Mouse (Mus musculus): Measurements from ENCODE around the gene Utrn. TPM values are rescaled to one million over a fixed set of nuclear protein-coding genes. Genes with fewer than 3 reads are reported as not detected.

Utrn gene
- polyA plus RNA-seq, 1 experiment from 2014 or later = 37.4 TPM

DNA sequence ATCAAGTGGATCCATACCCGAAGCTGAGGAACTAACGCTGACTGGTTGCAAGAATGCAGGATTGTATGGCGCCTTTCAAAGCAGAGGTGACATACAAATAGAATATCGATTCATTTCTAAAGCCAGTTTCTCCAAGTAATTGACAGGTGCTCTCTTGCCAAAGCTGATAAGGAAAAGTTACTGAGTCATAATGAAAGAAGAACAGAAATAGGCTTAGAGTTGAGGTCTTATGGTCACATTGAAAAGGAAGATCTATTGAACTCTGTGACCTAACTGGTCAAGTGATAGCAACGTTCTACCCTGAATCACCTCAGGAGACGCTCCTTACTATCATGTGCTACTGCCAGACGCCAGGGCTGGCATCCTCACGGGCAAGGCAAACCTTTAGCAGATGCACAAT is 274.2 kb downstream of the Utrn start:
- no peak overlapping the region for H3K4me2 ChIP-seq (ENCODE audit: low read depth, low read length)
- H3K9ac ChIP-seq (ENCODE audit: low read depth, low read length) = no peak overlapping the region
- H3K27ac ChIP-seq (ENCODE audit: low read length) = no peak overlapping the region
- no peaks in the 10 kb centered on the region for H3K36me3 ChIP-seq (ENCODE audit: control insufficient read depth, insufficient read depth, low read length)
- H3K4me3 ChIP-seq (ENCODE audit: low read length) = no peak overlapping the region
- no peaks in the 10 kb centered on the region for H3K4me1 ChIP-seq (ENCODE audit: control insufficient read depth, insufficient read depth, low read length)
- H3K27me3 ChIP-seq (replicated peaks; ENCODE audit: control insufficient read depth, insufficient read depth, low read length) = no peaks in the 10 kb centered on the region
- H3K9me3 ChIP-seq (ENCODE audit: control insufficient read depth, low read length) = no peaks in the 10 kb centered on the region
- ATAC-seq = no peak
- WGBS = 87% methylated on average over 8 of the region's 8 CpGs

DNA sequence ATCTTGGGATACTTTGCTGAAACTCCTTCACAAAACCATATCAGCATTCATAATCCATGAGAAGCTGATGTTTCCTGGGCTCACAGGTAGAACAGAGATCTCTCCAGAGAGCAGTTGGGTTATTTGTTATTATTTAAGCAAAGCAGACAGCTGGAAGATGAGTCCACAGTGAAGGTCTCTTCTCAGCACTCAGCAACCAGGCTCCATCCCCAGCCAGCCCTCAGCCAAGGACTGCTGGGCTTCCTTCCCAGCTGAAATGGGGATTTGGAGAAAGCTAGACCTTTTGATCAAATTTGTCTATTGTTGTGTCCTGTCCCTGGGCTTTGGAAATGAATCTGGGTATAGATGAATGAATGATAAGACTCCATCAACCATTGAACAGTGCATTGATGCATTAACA is 276.1 kb downstream of the Utrn start:
- Histone ChIP-seq H3K9me3 (ENCODE audit: control insufficient read depth, low read length) (no peaks in the 10 kb centered on the region), H3K4me2 (ENCODE audit: low read depth, low read length) (no peak overlapping the region), H3K27me3 (replicated peaks; ENCODE audit: control insufficient read depth, insufficient read depth, low read length) (no peaks in the 10 kb centered on the region), H3K9ac (ENCODE audit: low read depth, low read length) (no peak overlapping the region), H3K36me3 (ENCODE audit: control insufficient read depth, insufficient read depth, low read length) (no peaks in the 10 kb centered on the region), H3K4me3 (ENCODE audit: low read length) (no peak overlapping the region), H3K27ac (ENCODE audit: low read length) (no peak overlapping the region), H3K4me1 (ENCODE audit: control insufficient read depth, insufficient read depth, low read length) (no peaks in the 10 kb centered on the region)
- no peak for ATAC-seq

GRCm38 (mm10) chr10:12591946-12592345 is 277.2 kb downstream of the Utrn start:
- Histone ChIP-seq H3K4me3 (ENCODE audit: low read length) (no peak overlapping the region), H3K36me3 (ENCODE audit: control insufficient read depth, insufficient read depth, low read length) (no peaks in the 10 kb centered on the region), H3K4me2 (ENCODE audit: low read depth, low read length) (no peak overlapping the region), H3K27me3 (replicated peaks; ENCODE audit: control insufficient read depth, insufficient read depth, low read length) (no peaks in the 10 kb centered on the region), H3K9ac (ENCODE audit: low read depth, low read length) (no peak overlapping the region), H3K27ac (ENCODE audit: low read length) (no peak overlapping the region), H3K4me1 (ENCODE audit: control insufficient read depth, insufficient read depth, low read length) (no peaks in the 10 kb centered on the region), H3K9me3 (ENCODE audit: control insufficient read depth, low read length) (no peaks in the 10 kb centered on the region)
- WGBS = 50% methylated on average over 5 of the region's 5 CpGs
- no peak for ATAC-seq

- H3K27ac ChIP-seq (ENCODE audit: low read length) = no peak overlapping the region
- 0 out of 2 replicates have a peak, but pooled peaks cover 2% of the 10 kb centered on the region for H3K36me3 ChIP-seq (ENCODE audit: control insufficient read depth, insufficient read depth, low read length)
- H3K27me3 ChIP-seq (replicated peaks; ENCODE audit: control insufficient read depth, insufficient read depth, low read length) = no peaks in the 10 kb centered on the region
- no peak overlapping the region for H3K9ac ChIP-seq (ENCODE audit: low read depth, low read length)
- H3K4me1 ChIP-seq (ENCODE audit: control insufficient read depth, insufficient read depth, low read length) = no peaks in the 10 kb centered on the region
- H3K4me2 ChIP-seq (ENCODE audit: low read depth, low read length) = no peak overlapping the region
- ATAC-seq = no peak
- no peak overlapping the region for H3K4me3 ChIP-seq (ENCODE audit: low read length)
- H3K9me3 ChIP-seq (ENCODE audit: control insufficient read depth, low read length) = no peaks in the 10 kb centered on the region
- 79% methylated on average over 7 of the region's 7 CpGs for WGBS
These were observed 281.1 kb downstream of the Utrn start for GRCm38 (mm10) chr10:12588051-12588450.

- no peaks in the 10 kb centered on the region for H3K27me3 ChIP-seq (replicated peaks; ENCODE audit: control insufficient read depth, insufficient read depth, low read length)
- H3K36me3 ChIP-seq (ENCODE audit: control insufficient read depth, insufficient read depth, low read length) = 0 out of 2 replicates have a peak, but pooled peaks cover 2% of the 10 kb centered on the region
- H3K4me2 ChIP-seq (ENCODE audit: low read depth, low read length) = no peak overlapping the region
- WGBS = 79% methylated on average over 1 of the region's 1 CpGs
- no peak overlapping the region for H3K9ac ChIP-seq (ENCODE audit: low read depth, low read length)
- H3K27ac ChIP-seq (ENCODE audit: low read length) = no peak overlapping the region
- H3K9me3 ChIP-seq (ENCODE audit: control insufficient read depth, low read length) = no peaks in the 10 kb centered on the region
- H3K4me1 ChIP-seq (ENCODE audit: control insufficient read depth, insufficient read depth, low read length) = no peaks in the 10 kb centered on the region
- no peak for ATAC-seq
- H3K4me3 ChIP-seq (ENCODE audit: low read length) = no peak overlapping the region
These were observed 281.8 kb downstream of the Utrn start for GRCm38 (mm10) chr10:12587318-12587717.

- Histone ChIP-seq H3K36me3 (ENCODE audit: control insufficient read depth, insufficient read depth, low read length) (0 out of 2 replicates have a peak, but pooled peaks cover 2% of the 10 kb centered on the region), H3K4me1 (ENCODE audit: control insufficient read depth, insufficient read depth, low read length) (no peaks in the 10 kb centered on the region), H3K4me2 (ENCODE audit: low read depth, low read length) (no peak overlapping the region)
These were observed 282.3 kb downstream of the Utrn start for GRCm38 (mm10) chr10:12586825-12587224.

GRCm38 (mm10) chr10:12586200-12586599 is 283.0 kb downstream of the Utrn start:
- 85% methylated on average over 1 of the region's 1 CpGs for WGBS
- Histone ChIP-seq H3K4me3 (ENCODE audit: low read length) (no peak overlapping the region), H3K4me2 (ENCODE audit: low read depth, low read length) (no peak overlapping the region), H3K9ac (ENCODE audit: low read depth, low read length) (no peak overlapping the region), H3K27ac (ENCODE audit: low read length) (no peak overlapping the region), H3K27me3 (replicated peaks; ENCODE audit: control insufficient read depth, insufficient read depth, low read length) (no peaks in the 10 kb centered on the region), H3K36me3 (ENCODE audit: control insufficient read depth, insufficient read depth, low read length) (0 out of 2 replicates have a peak, but pooled peaks cover 2% of the 10 kb centered on the region), H3K4me1 (ENCODE audit: control insufficient read depth, insufficient read depth, low read length) (no peaks in the 10 kb centered on the region), H3K9me3 (ENCODE audit: control insufficient read depth, low read length) (no peaks in the 10 kb centered on the region)
- ATAC-seq = no peak

More at GRCm38 (mm10) chr10:12586825-12587224, 282.3 kb downstream of the Utrn start:
- no peaks in the 10 kb centered on the region for H3K27me3 ChIP-seq (replicated peaks; ENCODE audit: control insufficient read depth, insufficient read depth, low read length)
- WGBS = 90% methylated on average over 2 of the region's 2 CpGs
- no peak overlapping the region for H3K9ac ChIP-seq (ENCODE audit: low read depth, low read length)
- no peaks in the 10 kb centered on the region for H3K9me3 ChIP-seq (ENCODE audit: control insufficient read depth, low read length)
- no peak for ATAC-seq
- H3K4me3 ChIP-seq (ENCODE audit: low read length) = no peak overlapping the region
- no peak overlapping the region for H3K27ac ChIP-seq (ENCODE audit: low read length)

GRCm38 (mm10) chr10:12583473-12583872 is 285.7 kb downstream of the Utrn start:
- Histone ChIP-seq H3K4me2 (ENCODE audit: low read depth, low read length) (no peak overlapping the region), H3K4me3 (ENCODE audit: low read length) (no peak overlapping the region), H3K27me3 (replicated peaks; ENCODE audit: control insufficient read depth, insufficient read depth, low read length) (no peaks in the 10 kb centered on the region), H3K9ac (ENCODE audit: low read depth, low read length) (no peak overlapping the region), H3K9me3 (ENCODE audit: control insufficient read depth, low read length) (no peaks in the 10 kb centered on the region), H3K4me1 (ENCODE audit: control insufficient read depth, insufficient read depth, low read length) (peaks cover 3% of the 10 kb centered on the region; the same call in 1 of the 2 replicates), H3K36me3 (ENCODE audit: control insufficient read depth, insufficient read depth, low read length) (0 out of 2 replicates have a peak, but pooled peaks cover 2% of the 10 kb centered on the region), H3K27ac (ENCODE audit: low read length) (no peak overlapping the region)
- no peak for ATAC-seq
- WGBS = 96% methylated on average over 3 of the region's 3 CpGs

DNA sequence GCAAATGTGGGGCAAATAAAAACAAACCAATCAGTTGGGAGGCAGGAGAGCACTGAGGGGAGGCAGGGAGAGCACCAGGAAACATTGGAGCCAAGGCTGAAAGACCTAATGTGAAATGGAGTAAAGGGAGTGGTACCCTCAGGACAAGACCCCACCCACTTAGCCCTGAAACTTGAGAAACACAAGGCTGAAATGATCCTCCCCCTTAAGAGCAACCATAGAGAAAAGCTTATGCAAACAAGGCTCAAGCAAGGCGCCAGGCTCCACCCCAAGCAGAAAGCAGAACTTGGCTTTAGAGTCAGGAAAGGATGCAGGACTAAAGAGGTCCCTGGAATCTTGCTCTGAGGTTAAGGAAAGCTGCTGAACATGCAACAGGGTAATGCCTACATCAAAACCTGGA is 290.1 kb downstream of the Utrn start:
- Histone ChIP-seq H3K9ac (ENCODE audit: low read depth, low read length) (no peak overlapping the region), H3K4me2 (ENCODE audit: low read depth, low read length) (no peak overlapping the region), H3K4me1 (ENCODE audit: control insufficient read depth, insufficient read depth, low read length) (peaks cover 3% of the 10 kb centered on the region; the same call in 1 of the 2 replicates), H3K36me3 (ENCODE audit: control insufficient read depth, insufficient read depth, low read length) (no peaks in the 10 kb centered on the region), H3K4me3 (ENCODE audit: low read length) (no peak overlapping the region), H3K27me3 (replicated peaks; ENCODE audit: control insufficient read depth, insufficient read depth, low read length) (no peaks in the 10 kb centered on the region), H3K9me3 (ENCODE audit: control insufficient read depth, low read length) (no peaks in the 10 kb centered on the region), H3K27ac (ENCODE audit: low read length) (no peak overlapping the region)
- peak; percentile 81 for ATAC-seq
- WGBS = 32% methylated on average over 1 of the region's 1 CpGs

GRCm38 (mm10) chr10:12575849-12576435 is 293.2 kb downstream of the Utrn start:
- H3K4me2 ChIP-seq (ENCODE audit: low read depth, low read length) = no peak overlapping the region
- no peaks in the 10 kb centered on the region for H3K27me3 ChIP-seq (replicated peaks; ENCODE audit: control insufficient read depth, insufficient read depth, low read length)
- H3K27ac ChIP-seq (ENCODE audit: low read length) = no peak overlapping the region
- H3K4me3 ChIP-seq (ENCODE audit: low read length) = no peak overlapping the region
- ATAC-seq = no peak
- no peaks in the 10 kb centered on the region for H3K36me3 ChIP-seq (ENCODE audit: control insufficient read depth, insufficient read depth, low read length)
- H3K9me3 ChIP-seq (ENCODE audit: control insufficient read depth, low read length) = no peaks in the 10 kb centered on the region
- WGBS = 91% methylated on average over 8 of the region's 8 CpGs
- H3K4me1 ChIP-seq (ENCODE audit: control insufficient read depth, insufficient read depth, low read length) = peaks cover 6% of the 10 kb centered on the region; the same call in 1 of the 2 replicates
- H3K9ac ChIP-seq (ENCODE audit: low read depth, low read length) = no peak overlapping the region

Measured in intestine, embryonic 16.5 days (tissue).